Mouse (Mus musculus) retina, postnatal 1 day (tissue): ENCODE data around the gene Mitf.

Experiments
- DNase-seq: peaks from one replicate; pipeline ENCODE4 v3.0.0-alpha.2; 2012

Mitf gene

DNA sequence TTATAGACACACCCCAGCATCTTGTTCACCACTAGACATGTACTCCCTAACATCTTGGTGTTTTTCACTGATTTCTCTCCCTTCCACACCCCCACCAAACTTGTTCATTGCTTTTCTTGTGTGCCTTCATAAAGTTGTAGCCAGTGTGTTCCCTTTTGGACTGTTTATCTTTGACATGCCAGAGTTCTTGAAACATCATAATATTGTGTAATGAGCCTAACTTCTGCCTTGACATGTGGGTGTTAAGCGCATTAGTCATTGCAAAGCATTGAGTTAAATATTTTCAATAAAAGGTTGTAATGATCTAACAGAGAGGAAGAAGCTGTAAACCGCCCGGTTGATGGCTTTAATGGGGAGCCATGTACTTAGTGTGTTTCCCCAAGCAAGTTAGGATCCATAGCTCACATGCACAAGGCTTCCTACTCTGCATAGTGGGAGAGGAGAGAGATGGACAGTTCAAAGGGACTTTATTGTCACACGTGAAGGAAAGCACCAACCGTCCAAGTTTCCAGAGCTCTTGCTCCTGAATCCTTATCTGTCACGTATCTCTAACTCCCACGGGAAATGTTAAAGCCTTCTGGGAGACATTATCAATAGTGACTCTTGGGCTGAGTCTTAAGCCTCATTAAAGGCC is 19.9 kb downstream of the Mitf start:
- no peak for DNase-seq

DNA sequence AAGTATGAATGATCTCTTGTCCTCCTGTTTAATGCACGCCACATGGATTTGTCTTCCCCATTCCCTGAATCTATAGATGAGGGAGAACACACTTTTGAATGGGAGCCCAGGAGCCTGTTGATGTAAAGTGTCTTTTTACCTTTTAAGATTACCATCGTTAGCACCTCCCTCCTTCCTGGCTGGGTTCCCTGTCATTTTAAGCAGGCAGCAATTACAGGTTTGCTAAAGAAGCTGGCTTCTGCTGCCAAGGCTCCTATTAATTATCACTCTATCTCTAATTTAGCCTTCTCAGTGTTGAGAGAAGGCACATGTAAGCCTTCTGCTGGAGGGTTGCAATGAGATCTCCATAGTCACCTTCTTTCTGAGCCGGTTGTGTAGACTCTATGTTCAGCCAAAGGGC is 21.2 kb downstream of the Mitf start:
- DNase-seq, result no peak

DNA sequence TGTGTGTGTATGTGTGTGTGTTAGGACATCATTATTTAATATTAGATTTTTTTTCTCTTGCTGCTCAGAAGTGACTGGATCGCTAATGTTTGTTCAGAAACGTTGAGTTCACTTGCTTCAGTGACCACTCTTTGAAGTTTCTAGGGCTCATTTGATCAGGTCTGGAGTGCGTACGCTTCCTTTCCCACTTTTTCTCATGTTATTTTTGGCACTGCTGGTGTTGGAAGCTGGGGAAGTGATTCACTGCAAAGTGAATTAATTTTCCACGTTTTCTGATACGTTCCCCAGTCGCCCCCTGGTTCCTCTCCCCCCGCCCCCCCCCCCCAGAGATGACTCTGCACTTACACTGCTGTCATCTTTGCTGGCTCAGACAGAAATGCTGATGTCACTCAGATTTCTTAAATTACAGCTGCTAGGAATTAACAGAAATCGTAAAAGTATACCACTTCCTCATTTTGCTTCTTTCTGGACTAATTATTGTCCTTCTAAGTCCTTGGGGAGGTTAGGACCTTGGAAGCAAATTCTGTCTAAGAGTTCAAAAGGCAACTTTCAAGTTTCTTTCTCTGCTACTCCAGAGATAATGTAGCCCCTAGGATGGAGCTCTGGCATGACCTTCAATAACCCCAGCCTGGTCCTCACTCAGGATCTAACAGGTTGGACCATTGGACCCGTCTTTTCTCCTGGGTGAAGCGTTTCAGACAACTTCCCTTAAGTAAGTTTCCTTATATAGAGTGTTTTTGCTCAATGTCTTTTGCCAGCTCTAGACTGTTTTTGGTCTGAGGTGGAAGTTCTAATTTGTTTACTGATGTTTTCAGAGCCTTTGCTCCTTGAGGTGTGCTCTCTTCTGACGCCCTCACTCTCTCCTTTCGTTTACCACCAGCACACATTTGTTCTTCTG is 22.2 kb downstream of the Mitf start:
- no peak for DNase-seq

DNA sequence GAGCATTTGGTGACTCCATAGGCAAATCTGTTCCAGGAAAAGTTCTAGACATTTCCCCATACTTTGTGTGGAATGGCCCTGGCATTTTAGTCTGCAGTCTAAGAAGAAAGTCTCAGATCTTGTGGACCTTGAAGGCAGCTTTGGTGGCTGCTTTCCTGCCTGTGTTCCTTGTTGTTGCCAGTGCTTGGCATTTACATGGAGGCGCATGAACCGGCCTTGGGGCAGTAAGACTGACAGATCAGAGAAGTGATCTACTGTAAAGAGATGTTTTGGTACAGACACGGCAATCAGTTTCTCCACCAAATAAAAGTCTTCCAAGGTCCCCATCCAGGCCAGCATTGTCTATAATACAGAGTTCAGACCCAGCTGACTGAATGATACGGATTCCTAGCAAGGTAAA is 25.6 kb downstream of the Mitf start:
- DNase-seq, result no peak

DNA sequence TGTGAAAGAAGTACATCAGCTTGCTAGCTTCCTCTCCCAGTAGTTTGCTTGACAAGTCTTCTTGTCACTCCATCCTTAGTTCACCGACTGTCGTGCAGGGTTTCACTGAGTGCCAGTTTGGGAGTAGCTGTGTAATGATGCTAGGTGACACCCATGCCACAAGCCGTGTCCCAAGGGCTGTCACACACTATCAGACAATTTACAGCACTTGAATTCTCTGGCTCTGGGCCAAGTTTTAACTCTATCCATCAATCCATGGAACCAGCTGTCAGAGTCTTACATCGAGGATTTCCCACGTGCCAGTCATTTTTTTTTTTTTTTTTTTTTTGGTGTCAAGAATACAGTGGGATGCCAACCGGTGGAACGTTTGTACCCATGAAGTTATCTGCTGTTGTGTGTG is 29.3 kb downstream of the Mitf start:
- peak; percentile 40 for DNase-seq

DNA sequence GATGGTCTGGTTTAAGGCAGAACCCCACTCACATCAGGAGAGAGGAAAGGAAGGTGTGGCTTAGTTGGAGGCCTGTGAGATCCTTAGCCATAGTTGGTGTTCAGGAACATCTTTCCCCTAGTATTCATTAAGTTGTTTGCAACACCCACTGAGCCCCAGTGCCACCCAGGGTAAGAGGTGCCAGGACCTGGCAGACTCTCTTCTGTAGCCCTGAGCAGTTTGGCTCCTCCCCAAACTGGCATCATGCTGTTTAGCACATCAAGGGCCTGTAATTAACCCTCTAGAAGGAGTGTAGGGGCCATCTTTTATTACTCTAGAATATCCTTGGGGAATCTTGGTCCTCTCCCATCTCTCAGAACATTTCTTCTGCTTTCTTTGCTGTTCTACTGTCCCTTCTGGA is 30.9 kb downstream of the Mitf start:
- DNase-seq, result no peak

DNA sequence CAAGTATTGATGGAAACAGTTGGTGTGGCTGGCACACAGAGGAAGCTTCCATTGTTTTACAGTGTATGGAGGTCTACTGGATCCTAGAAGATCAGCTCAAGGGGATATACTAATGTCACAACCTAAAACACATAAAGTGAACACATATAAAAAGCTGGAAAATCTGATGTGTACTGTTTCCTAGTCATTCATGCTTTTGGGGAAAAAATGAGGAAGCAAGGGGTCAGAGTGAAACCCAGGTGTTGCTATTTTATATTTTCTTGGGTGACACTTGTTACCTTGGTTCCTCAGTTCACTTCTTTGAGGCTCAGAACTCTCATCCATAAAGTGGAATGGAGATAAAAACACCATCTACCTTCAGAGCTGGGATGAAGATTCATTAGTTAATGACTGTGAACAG is 32.7 kb downstream of the Mitf start:
- no peak for DNase-seq

DNA sequence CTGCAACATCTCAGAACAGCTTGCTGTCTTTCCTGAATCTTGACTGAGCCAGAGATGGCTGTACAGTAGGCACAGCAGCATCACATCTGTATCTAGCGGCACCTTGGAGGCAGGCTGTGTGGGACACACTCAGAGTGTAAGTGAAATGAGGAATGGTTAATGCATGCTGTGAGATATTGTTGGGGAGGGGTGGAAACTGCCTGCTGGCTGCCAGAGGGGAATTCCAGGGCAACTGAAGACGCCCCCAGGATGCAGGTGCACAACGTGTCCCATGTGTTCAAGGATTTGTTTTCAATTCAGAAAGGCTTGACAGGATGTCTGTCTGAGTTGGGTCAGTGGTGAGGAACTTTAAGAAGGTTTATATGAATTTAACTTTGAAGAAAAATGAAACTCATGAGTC is 37.3 kb downstream of the Mitf start:
- no peak for DNase-seq

DNA sequence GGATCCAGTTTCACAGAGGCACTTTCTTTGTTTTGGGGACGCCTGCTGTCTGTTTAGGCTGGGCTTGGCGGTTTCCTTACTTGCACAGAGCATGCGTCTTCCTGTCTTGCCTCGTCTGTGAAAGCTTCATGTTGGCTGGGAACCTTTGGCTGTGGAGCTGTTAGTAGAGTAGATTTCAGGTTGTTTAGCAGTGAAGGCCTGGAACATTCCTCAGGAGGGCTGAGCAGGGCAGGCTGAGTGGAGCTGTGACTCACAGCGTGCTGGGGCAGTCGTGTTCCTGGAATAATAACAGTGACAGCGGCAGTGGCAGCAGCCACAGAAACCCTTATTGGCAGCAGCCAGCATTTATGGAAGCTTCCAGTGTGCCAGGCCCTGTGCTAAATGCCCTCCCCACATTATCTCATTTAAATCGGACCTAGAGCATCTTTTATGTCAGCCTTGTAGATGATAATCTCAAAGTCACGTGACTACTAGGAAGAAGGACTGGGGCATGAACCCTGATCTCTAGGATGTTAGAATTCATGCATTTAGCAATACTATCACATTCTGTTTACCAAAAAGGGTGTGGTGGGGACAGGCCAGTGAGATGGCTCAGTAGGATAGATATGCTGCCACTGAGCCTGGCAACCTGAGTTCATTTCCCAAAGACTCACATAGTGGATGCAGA is 41.5 kb downstream of the Mitf start:
- no peak for DNase-seq

DNA sequence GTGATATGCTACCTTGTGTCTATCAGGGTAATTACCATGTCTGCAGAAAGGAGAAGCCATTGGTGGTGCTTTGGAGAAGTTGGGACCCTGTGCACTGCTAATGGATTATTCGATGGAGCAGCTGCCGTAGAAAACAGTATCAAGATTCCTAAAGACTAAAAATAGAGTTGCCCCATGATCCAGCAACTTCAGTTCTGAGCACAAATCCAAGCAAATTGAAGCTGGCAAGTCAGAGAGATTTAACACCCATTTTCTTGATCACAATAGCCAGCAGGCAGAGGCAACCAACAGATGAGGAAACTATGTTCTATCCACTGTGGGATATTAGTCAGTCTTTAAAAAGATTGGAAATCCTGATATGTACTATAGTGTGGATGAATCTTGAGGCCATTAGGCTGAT is 47.4 kb downstream of the Mitf start:
- DNase-seq, result no peak

DNA sequence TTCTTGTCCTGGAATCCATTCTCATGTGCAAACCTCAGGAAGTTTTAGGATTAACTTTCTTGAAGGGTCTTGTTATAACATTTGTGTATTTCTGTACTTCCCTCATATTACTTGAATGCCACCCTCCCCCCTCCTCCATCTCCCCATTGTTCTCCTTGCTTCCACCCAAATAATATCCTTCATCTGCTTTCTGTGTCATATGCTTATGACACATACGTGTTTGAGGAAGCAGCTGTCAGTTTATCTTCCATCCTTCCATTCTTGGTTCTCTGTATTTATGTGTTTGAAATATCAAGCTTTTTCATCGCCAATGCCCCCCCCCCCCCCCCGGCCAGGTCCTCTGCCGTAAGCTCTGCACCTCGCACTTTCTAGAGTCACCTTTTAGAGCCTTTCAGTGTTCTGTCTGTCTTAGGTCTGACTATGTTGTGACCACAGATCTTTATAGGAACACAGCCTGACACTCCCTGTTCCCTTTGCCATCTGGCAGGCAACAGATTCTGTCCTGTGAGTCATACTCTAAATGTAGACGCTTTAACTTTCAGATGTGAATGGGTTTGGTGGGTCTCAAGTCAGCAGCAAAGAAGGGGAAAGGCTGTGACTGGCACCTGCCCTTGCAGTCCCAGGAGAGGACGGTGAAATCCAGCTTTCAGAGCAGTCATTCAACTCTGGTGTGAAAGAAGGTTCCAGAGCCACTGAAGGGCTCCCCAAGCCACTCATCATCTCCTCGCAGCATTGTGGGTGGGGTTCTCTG is 48.7 kb downstream of the Mitf start:
- DNase-seq, result no peak

DNA sequence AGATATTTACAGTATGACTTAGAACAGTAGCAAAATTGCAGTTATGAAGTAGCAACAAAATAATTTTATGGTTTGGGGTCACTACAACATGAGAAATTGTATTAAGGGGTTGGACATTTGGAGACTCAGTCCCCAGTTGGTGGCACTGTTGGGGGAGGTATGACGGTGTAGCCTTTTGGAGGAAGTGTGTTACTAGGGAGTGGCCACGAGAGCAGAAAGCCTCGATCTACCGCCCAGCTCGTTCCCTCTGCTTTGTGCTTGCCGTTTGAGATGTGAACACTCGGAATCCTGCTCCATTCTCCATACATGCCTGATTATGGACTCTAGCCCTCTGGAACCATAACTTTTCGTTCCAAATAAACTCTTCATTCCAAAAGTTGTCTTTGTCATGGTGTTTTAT is 49.6 kb downstream of the Mitf start:
- no peak for DNase-seq

DNA sequence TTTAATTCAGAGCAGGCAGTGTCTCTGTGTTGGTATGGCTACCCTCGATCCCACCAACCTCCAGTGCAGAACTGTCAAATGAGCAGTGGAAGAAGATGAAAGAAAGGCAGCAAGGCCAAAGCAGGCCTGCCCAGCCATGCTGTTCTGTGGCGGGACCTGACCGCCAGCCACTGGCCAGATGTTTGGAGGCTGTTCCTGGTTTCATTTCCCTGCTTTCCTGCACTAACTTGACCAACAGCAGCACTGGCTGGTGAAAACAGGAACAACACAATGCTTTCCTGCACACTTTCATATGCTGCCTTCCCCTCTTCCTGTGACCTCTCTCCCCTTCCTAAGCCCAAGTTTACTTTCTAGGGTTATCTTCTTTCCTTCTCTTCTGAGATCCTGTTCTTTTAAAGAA is 50.8 kb downstream of the Mitf start:
- DNase-seq, result no peak

DNA sequence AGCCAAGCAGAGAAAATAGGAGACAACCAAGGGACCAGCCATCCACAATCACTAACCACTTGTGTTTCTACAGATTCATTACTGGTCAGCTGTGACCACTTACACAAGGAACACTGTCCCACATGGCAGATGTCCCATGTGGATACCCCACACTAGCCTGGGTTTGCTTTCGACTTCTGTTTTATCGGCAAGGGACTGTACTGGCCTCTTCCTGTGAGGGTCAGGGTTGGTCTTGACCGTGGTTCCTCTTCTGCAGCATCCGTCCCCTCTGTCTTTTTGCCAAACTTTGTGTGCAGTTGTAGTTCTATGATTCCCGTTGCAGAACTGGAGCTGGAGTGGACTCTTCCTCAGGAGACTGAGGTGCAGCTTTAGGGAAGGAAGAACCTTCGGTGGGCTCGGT is 59.7 kb downstream of the Mitf start:
- no peak for DNase-seq

DNA sequence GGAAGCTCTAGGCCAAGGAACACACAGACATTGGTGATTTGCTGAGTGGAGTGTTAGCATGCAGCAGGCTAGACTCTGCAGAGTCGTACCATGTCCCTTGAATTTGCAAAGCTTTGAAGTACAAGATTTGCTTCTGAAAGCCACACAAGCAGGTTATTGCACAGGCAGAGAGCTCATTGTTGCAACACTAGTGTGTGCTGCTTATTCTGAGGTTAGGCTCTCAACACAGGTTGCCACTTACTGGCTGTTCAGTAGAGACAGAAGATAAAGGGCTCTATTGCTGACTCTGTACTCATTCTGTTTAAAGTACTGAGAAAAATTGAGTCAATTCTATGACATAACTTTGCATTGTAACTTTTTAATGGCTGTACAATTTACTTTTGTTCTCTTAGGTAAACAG is 61.2 kb downstream of the Mitf start:
- no peak for DNase-seq

DNA sequence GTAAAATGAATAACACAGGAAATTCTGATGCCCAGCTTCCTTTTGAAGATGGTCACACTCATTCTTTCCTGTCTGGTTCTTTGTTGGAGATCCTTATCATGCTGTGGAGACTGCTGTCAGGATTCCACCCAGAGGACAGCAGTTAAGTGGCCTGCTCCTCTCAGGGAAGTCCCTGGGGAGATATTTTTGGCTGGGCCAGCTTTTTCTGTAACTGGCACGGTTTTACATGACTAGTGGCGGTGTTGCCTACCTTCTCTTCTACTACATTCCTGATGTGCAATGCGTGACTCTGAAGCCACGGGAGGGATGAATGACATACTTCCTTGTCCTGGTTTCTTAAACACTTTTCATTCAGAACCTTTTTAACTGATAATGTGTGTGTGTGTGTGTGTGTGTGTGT is 63.1 kb downstream of the Mitf start:
- DNase-seq, result no peak

DNA sequence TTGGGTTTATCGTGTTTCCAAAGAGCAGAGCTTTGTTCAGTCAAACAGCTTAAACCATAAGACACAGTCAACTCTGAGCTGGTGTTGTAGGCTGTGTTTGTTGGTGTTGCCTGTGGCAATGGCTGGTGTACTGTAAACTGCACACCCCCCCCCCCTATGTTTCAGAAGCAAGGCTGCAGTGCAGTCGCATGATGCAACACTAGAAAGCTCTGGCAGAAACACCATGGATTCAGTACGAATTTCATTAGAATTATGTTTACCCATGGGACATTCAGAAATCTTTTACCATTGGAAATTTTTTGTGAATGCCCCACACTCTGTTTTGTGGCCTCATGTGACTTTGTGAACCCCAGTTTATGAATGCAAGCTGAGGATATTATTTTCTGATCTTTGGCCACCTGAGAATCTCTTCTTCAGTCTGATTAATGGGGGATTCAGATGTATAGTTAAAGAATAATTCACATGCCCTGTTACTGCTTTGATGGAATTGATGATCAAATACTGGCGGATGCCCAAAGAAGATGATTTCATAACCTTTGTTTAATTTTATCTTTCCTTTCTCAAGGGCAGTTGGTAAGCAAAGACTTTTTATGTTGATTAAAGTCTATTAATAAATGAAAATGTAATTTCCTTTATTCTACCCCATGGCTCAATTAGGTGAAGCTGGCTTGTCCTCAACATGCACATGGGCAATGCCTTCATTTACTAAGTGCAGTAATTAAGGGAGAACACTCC is 64.6 kb downstream of the Mitf start:
- DNase-seq, result no peak

DNA sequence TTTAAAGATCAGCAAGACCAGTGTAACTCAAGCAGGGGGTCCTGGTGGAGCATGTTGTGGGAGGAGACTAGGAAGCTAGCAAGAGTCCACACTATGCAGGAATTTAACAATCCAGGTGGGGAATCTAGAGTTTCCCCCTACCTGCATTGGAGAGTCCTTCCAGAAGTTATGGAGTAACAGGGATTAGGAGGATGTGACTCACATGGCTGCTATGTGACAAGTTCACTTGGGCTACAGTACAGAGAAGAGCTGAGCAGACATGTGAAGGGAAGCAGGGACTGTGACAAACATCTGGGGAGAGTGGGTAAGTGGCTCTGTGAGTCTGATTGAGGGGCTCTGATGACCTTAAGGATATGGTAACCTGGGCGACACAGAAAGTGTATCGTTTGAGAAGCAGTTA is 66.2 kb downstream of the Mitf start:
- no peak for DNase-seq

DNA sequence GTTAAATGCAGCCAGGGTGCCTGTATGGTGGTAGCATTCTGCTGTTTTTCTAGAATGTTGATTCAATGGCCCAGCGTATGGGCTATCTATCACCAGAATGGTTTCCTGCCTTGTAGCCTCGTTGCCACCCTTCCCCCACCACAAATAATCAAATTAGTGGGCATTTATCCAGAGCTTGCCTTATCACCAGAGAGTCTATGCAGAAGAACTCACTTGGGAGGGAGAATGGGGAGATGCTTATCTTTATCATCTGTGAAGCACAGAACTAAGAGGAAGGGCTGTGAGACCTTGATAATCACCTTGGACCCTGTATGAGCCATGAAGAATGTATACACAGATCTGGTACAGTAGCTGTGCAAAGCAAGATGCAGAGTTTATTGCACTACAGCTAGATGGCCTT is 70.1 kb downstream of the Mitf start:
- DNase-seq, result no peak

DNA sequence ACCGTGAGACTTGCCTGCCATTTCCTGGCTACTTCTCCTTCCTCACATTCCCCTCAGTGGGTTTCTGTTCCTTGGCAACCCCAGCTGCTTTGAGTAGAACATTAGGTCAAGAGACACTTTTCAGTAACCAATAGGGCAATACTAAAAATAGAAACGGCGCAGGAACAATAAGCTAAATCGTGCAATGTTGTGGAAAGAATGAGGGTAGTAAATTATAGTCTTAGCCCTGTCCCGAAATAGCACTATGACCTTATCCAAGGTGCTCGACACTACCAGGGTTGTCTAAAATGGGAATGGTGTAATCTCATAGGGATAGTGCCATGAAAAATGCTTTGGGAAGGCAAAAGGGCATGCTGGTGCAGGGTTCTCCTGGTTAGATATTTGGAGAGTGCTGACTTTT is 70.6 kb downstream of the Mitf start:
- no peak for DNase-seq

DNA sequence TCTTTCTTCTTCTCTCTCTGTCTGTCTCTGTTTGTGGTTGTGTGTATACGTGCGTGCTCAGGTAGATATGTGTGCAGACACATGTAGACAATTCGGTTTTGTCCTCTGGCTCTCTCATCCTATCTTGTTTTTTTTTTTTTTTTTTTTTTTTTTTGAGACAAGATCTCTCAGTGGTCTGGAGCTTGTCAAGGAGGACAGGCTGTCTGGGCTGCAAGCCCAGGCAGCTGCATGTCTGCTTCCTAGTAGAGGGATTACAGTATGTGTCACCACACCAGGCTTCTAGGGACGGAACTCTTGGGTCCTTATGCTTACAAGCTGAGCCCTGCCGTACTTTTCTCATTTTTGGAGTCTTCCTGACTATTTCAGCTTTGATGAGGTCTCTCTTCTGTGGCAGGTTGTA is 73.5 kb downstream of the Mitf start:
- DNase-seq, result no peak

DNA sequence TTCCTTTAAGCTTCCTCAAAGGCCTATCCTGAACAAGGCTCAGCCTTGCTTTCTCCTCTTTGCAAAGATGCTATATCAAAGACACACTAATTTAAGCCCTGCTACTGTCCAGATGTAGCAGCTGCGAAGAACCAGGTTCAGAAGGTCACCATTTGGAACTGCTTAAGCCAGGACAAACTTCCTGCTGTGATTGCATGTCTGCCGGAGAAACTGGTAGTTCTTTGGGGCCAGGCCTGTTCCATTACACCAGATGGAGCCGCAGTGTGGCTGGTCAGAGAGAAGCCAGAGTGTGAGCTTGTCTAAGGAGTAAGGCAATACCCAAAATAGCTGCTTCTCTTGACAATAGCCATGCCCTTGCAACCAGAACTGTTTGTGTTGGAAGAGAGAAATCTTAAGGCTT is 75.1 kb downstream of the Mitf start:
- DNase-seq, result no peak

DNA sequence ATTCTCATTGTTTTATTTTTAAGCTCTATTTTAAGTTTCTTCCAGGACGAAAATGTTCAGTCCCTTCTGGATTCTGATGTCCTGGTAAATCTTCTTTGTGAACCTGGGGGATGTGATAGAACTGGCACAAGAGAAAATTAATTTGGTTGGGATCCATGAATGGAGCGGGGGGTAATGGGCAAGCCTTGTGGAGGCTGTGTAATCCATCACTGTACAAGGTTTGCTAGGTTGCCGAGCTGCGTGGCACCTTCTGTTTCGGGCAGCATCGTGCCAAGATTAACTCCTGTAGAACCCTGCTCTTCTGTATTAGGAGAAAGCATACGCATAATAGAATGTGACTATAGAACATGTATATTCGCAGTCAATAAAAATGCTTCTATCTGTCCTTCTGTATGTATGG is 76.1 kb downstream of the Mitf start:
- no peak for DNase-seq
